Mouse (Mus musculus) bone marrow, adult 2 months (tissue): ENCODE data around the gene Baz1a.

Source experiments
- CTCF ChIP-seq: fragments of 200-500 bp; IDR thresholded peaks from 2 replicates; pipeline ENCODE4 v1.5.1; 2011; ENCODE audit warnings: low read length, control low read depth; ENCODE audit not compliant: control insufficient read depth, insufficient read depth
- POLR2A ChIP-seq: fragments of 200-500 bp; IDR thresholded peaks from 2 replicates; pipeline ENCODE4 v1.6.1; 2011; ENCODE audit warnings: low read depth, mild to moderate bottlenecking, control low read depth, low read length, borderline replicate concordance; ENCODE audit not compliant: control insufficient read depth

GRCm38 (mm10) chr12:54862606-54863535 is 151.3 kb downstream of the Baz1a start, which contains the start of gene Cfl2:
- TF ChIP-seq POLR2A, result no peak; the same call in 1 of the 2 replicates
- TF ChIP-seq CTCF, result no peak
